Mouse (Mus musculus) cerebellum, adult 2 months (tissue): ENCODE measurements at regions not wholly inside any gene's neighbourhood (a gene's known extent, or its start where the extent isn't known, plus 50 kb on each side); places are given as distances from the start of the nearest gene placed in this dataset.

ENCODE experiments used
- DNase-seq, 2 experiments: peaks; one replicate each; pipeline ENCODE4 v3.0.0; 2021
- H3K27ac ChIP-seq: fragments of 200-500 bp; 2 replicates; pipeline ENCODE4 v1.5.1; 2012; ENCODE audit warnings: low read length, control low read depth, inconsistent platforms; ENCODE audit not compliant: insufficient read depth
- H3K27me3 ChIP-seq: fragments of 200-500 bp; 2 replicates; pipeline ENCODE4 v1.6.1; 2012; ENCODE audit warnings: inconsistent platforms, mild to moderate bottlenecking, low read length, moderate library complexity; ENCODE audit not compliant: control insufficient read depth, insufficient read depth
- H3K4me1 ChIP-seq: fragments of 200-500 bp; 2 replicates; pipeline ENCODE4 v1.6.1; 2011; ENCODE audit warnings: low read length; ENCODE audit not compliant: control insufficient read depth, insufficient read depth
- H3K4me3 ChIP-seq: fragments of 200-500 bp; replicated peaks from 2 replicates; pipeline ENCODE3; 2011; ENCODE audit warnings: mild to moderate bottlenecking, low read depth, low read length, control low read depth; ENCODE audit not compliant: insufficient read depth
- CTCF ChIP-seq: fragments of 200-500 bp; IDR thresholded peaks from 2 replicates; pipeline ENCODE4 v1.5.1; 2011; ENCODE audit warnings: low read depth, mild to moderate bottlenecking, control low read depth, low read length, moderate library complexity, borderline replicate concordance; ENCODE audit not compliant: insufficient read depth
- POLR2A ChIP-seq: fragments of 200-500 bp; IDR thresholded peaks from 2 replicates; pipeline ENCODE4 v1.6.1; 2011; ENCODE audit warnings: low read length, control low read depth, borderline replicate concordance; ENCODE audit not compliant: insufficient read depth
- WGBS: fragments of 180-500 bp; shearing (Covaris S2); methylation state at CpG from one replicate; pipeline ENCODE4 v1.1.7; 2018; 5-methylcytosine and 5-hydroxymethylcytosine counted together

DNA sequence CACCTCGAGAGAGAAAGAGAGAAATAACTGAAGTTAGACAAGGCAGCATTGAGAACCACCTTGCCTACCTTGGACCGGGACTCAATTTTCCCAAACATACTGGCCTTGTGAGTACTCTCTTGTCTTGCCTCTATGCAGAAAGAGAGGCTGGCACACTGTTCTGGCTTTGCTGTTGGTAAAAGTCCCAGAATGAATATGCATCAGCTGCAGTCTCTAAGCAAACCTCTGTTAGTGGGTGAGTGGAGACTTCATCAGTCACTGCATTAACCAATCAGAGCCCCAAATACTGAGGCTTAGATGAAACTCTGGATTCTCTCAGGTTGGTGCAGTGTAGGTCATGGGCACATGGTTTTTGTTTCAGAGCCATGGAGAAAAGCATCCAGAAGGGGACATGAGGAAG lies 378.8 kb upstream of the Frg1 start:
- TF ChIP-seq POLR2A (no peak), CTCF (no peak)
- 79% methylated on average over 2 of the region's 2 CpGs for WGBS
- Histone ChIP-seq H3K4me1 (no peaks in the 10 kb centered on the region), H3K27ac (no peak overlapping the region), H3K4me3 (no peak overlapping the region), H3K27me3 (no peaks in the 10 kb centered on the region)
- no peak for DNase-seq

DNA sequence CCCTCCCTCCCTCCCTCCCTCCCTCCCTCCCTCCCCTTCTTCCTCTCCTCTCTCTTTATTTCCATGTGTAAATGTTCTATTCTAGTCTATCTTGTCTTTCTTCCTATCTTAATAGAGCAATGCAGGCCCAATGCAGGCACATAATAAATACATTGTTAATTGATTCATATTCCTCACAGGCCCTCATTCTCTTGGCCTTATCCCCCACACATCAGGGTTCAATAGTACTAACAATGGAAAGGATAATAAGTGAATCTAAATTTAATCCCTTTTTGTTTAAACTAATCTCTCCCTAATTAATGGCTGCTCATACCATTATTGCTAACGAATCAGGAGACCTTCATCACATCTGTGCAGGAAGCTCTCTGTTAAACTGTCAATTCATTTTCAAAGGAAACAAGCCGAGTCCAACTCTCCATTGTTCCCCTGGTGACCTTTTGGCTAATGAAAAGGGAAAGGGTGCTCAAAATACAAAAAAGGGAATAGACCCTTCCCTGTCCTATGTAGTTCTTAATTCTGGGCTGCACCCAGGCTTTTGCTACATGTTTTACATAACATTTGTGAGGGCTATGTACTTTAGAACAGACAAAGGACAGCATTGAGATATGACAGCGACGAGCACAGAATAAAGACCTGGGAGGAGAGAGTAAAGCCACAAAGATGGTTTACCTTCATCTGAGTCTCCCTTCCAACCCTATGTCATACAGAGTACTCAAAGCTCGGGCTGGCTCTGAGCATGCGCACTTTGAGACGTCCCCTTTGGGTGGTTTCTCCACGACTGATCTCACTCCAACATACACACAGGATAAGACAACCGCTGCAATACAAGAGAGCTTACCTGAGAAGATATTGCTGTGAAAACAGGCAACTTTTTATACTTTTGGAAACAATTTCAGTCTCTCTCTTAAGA lies 370.3 kb upstream of the Frg1 start:
- 49% methylated on average over 9 of the region's 9 CpGs for WGBS

DNA sequence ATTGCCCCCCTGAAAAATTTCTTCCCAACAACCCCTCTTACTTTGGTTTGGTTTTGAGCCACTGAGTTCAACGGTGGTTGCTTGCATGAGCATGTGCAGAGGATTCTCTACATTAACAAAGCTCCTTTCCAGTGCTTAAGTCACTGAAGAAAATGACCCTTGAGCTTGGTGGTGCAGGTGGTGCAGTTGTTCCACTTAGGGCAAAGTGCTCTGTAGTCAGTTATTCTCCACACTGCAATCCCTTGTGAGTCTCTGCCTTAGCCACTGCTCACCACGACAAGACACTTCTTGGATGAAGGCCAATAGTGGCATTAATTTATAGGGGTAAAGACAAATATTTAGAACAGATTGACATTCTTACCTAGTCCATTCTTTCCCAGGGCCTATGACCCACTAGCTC lies 369.1 kb upstream of the Frg1 start:
- TF ChIP-seq CTCF (no peak), POLR2A (no peak)
- no peak overlapping the region for H3K4me3 ChIP-seq
- DNase-seq: no peak
- H3K27me3 ChIP-seq: no peaks in the 10 kb centered on the region
- H3K27ac ChIP-seq: no peak overlapping the region
- 44% methylated on average over 2 of the region's 2 CpGs for WGBS
- no peaks in the 10 kb centered on the region for H3K4me1 ChIP-seq

More for the DNA sequence above, 370.3 kb upstream of the Frg1 start:
- Histone ChIP-seq H3K4me3 (no peak overlapping the region), H3K4me1 (no peaks in the 10 kb centered on the region), H3K27ac (no peak overlapping the region), H3K27me3 (no peaks in the 10 kb centered on the region)
- TF ChIP-seq POLR2A (no peak), CTCF (no peak)
- no peak for DNase-seq

DNA sequence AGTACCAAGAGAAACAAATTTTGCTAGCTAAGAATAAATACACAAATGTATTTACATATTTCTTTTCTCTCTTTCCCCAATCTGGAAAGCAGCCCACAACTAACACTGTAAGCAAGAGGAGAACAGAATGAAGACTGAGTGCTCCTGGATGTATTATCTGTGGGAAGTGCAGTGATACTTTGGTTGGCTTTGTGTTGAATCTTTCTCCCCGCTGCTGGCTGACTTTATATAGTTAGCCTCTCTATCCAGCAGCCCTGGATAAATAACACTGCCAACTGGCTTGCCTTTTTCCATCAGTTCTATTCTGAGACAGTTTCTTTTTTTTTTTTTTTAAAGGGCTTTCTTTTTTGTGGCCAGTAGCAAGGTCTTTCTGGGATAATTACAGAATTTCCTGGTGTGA lies 366.0 kb upstream of the Frg1 start:
- no peaks in the 10 kb centered on the region for H3K4me1 ChIP-seq

DNA sequence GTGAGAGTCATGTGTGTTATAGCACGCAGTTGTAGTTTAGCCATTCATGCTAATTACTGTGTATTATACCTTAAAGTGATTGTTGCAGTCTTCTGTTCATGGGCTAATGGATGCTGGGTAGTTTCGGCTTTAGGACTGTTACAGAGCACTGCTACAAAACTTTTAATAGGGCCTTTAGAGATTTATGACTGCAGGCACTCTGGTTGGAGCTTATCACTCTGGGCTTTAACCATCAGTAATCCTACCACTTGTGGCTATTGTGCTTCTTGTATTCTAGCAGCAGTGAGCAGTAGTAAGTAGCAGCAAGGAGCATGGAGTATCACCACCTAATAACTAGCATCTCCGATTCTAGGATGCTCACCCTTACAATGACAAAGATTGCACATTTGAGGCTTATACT lies 362.6 kb upstream of the Frg1 start:
- H3K27me3 ChIP-seq: no peaks in the 10 kb centered on the region
- no peak overlapping the region for H3K4me3 ChIP-seq
- H3K4me1 ChIP-seq: no peaks in the 10 kb centered on the region
- no peak overlapping the region for H3K27ac ChIP-seq
- 93% methylated on average over 3 of the region's 3 CpGs for WGBS
- no peak for TF ChIP-seq POLR2A
- DNase-seq: no peak

More for the DNA sequence above, 366.0 kb upstream of the Frg1 start:
- no peak for DNase-seq
- Histone ChIP-seq H3K4me3 (no peak overlapping the region), H3K27me3 (no peaks in the 10 kb centered on the region), H3K27ac (no peak overlapping the region)
- TF ChIP-seq POLR2A (no peak), CTCF (no peak)
- 48% methylated on average over 1 of the region's 1 CpGs for WGBS

DNA sequence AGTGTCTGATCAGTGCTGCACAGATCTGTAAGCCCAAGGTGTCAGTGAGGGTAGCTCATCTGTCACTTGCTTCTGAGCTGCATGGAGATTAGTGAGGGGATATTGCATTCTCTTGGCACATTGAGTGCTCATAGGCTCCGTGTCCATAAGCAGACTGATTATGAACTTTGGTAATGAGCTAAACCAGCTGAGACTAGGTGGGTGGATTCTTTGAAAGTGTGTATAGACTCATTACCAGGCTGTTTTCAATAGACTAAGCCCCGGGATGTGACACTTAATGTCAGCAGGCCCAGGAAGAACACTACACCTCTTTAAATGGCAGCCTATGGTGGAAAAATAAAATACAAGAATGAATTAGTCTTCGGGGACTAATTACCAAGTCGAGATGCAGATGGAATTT lies 354.9 kb upstream of the Frg1 start:
- Histone ChIP-seq H3K27me3 (no peaks in the 10 kb centered on the region), H3K27ac (no peak overlapping the region), H3K4me3 (no peak overlapping the region), H3K4me1 (no peaks in the 10 kb centered on the region)
- WGBS: 68% methylated on average over 4 of the region's 4 CpGs
- TF ChIP-seq CTCF (no peak), POLR2A (no peak)
- DNase-seq: no peak

DNA sequence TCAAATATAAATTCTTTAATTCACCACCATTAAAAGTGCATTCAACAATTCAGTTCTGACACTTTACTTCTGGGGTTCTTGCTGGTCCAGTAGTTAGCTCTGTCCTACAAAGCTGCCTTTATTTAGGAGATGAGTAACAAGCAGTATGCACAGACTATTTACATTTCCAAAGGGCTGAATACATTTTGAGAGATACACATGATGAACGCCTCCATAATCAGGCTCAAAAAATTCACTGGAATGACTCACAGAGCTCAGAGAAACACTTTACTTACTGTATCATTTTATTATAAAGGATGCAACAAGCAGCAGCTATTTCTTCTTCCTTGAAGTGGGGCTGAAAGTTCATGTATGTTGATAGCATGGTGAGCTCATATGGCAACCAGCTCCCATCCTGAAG lies 336.6 kb upstream of the Frg1 start:
- WGBS: 84% methylated on average over 1 of the region's 1 CpGs
- no peaks in the 10 kb centered on the region for H3K27me3 ChIP-seq
- H3K27ac ChIP-seq: no peak overlapping the region
- no peak overlapping the region for H3K4me3 ChIP-seq
- no peak for DNase-seq
- TF ChIP-seq POLR2A (no peak), CTCF (no peak)
- H3K4me1 ChIP-seq: no peaks in the 10 kb centered on the region

DNA sequence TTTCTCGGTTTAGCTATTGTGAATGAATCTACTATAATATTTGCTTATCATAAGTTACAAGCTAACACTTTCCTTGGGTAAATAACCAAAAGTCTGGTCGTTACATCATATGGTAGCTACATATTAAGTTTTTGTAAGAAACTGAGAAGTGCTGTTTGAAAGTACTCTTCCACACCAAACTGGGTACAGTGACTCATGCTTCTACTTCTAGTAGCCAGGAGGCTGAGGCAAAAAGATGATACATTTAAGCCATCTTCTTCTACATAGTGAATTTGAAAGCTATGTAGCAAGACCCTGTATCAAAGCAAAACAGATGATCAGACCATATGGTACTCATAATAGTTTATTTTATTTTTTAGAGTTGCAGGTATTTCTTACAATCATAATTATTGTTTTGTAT lies 335.8 kb upstream of the Frg1 start:
- WGBS: 85% methylated on average over 2 of the region's 2 CpGs
- Histone ChIP-seq H3K27me3 (no peaks in the 10 kb centered on the region), H3K27ac (no peak overlapping the region), H3K4me1 (no peaks in the 10 kb centered on the region), H3K4me3 (no peak overlapping the region)
- TF ChIP-seq CTCF (no peak), POLR2A (no peak)
- no peak for DNase-seq
